Mouse (Mus musculus) adrenal gland, postnatal 25 days (tissue): ENCODE measurements at regions not wholly inside any gene's neighbourhood (a gene's known extent, or its start where the extent isn't known, plus 50 kb on each side); places are given as distances from the start of the nearest gene placed in this dataset.

Source experiments
- DNase-seq: peaks from one replicate; pipeline ENCODE4 v3.0.0; 2021; ENCODE audit warnings: mixed read lengths

- DNase-seq, result no peak
Measured at GRCm38 (mm10) chr3:31389955-31390354, 79.8 kb upstream of the Slc7a14 start.

- DNase-seq, result no peak
Measured at GRCm38 (mm10) chr3:31375678-31376077, 65.5 kb upstream of the Slc7a14 start.

GRCm38 (mm10) chr3:31374061-31374460, 63.9 kb upstream of the Slc7a14 start:
- no peak for DNase-seq

- no peak for DNase-seq
Measured at GRCm38 (mm10) chr3:31368259-31368658, 58.1 kb upstream of the Slc7a14 start.
